Mouse (Mus musculus) liver, embryonic 13.5 days (tissue): ENCODE measurements around the gene Gdf15. TPM values are rescaled to one million over a fixed set of nuclear protein-coding genes. Genes with fewer than 3 reads are reported as not detected.
A peak's percentile ranks its signal among the peaks of the same experiment; 100 is the strongest.

Source experiments
- ATAC-seq: fragments of 200-750 bp; cut with Nextera tagmentation; 2 replicates; pipeline ENCODE4 v1.8.0; 2017; ENCODE audit warnings: low read depth, mild to moderate bottlenecking, moderate number of reproducible peaks, moderate library complexity
- DNase-seq: peaks from one replicate; pipeline ENCODE4 v3.0.0; 2022
- H3K27ac ChIP-seq: fragments of 300-500 bp; sonication (generic); 2 replicates; pipeline ENCODE4 v1.5.1; 2015; ENCODE audit warnings: moderate library complexity, mild to moderate bottlenecking, inconsistent platforms
- H3K27me3 ChIP-seq: fragments of 300-500 bp; sonication (generic); 2 replicates; pipeline ENCODE4 v1.6.1; 2015; ENCODE audit warnings: mild to moderate bottlenecking, inconsistent platforms
- H3K36me3 ChIP-seq: fragments of 300-500 bp; sonication (generic); 2 replicates; pipeline ENCODE4 v1.6.1; 2015; ENCODE audit warnings: mild to moderate bottlenecking, inconsistent platforms
- H3K4me1 ChIP-seq: fragments of 300-500 bp; sonication (generic); replicated peaks from 2 replicates; pipeline ENCODE4 v1.6.1; 2015; ENCODE audit warnings: inconsistent platforms
- H3K4me2 ChIP-seq: fragments of 300-500 bp; sonication (generic); 2 replicates; pipeline ENCODE4 v1.6.1; 2015; ENCODE audit warnings: inconsistent platforms, mild to moderate bottlenecking, moderate library complexity
- H3K4me3 ChIP-seq: fragments of 300-500 bp; sonication (generic); replicated peaks from 2 replicates; pipeline ENCODE4 v1.5.1; 2015; ENCODE audit warnings: mild to moderate bottlenecking, inconsistent platforms
- H3K9ac ChIP-seq: fragments of 300-500 bp; sonication (generic); 2 replicates; pipeline ENCODE4 v1.6.1; 2015; ENCODE audit warnings: mild to moderate bottlenecking, inconsistent platforms
- H3K9me3 ChIP-seq: fragments of 300-500 bp; sonication (generic); replicated peaks from 2 replicates; pipeline ENCODE4 v1.6.1; 2016; ENCODE audit warnings: inconsistent platforms
- WGBS: fragments of 180-500 bp; shearing (Covaris S2); methylation state at CpG from one replicate; pipeline ENCODE4 v1.1.7; 2015; ENCODE audit not compliant: insufficient replicate concordance; 5-methylcytosine and 5-hydroxymethylcytosine counted together
- polyA plus RNA-seq: library from polyadenylated mRNA; unstranded; fragments of >200 nt; fragmentation: Nextera tagmentation; extraction: Ambion mirVana; gene quantifications from 2 replicates; pipeline ENCODE4 v1.2.1, GENCODE M21; 2015

Gene Gdf15
- polyA plus RNA-seq, 1 experiment from 2014 or later: 3.9 TPM

GRCm38 (mm10) chr8:70629574-70630531 is 2.4 kb downstream of the Gdf15 start:
- peaks cover 10% of the 10 kb centered on the region for H3K27me3 ChIP-seq
- WGBS: under 1% methylated on average over 60 of the region's 60 CpGs
- ATAC-seq (peak; percentile 78), DNase-seq (peak; percentile 81)
- H3K36me3 ChIP-seq: no peaks in the 10 kb centered on the region
- peak overlapping the region; percentile 70 for H3K9ac ChIP-seq
- H3K27ac ChIP-seq: peak overlapping the region; percentile 85
- peaks cover 58% of the 10 kb centered on the region for H3K4me1 ChIP-seq
- H3K4me2 ChIP-seq: peak overlapping the region; percentile 89
- peak overlapping the region; percentile 65 for H3K4me3 ChIP-seq
- H3K9me3 ChIP-seq: no peaks in the 10 kb centered on the region

- DNase-seq: no peak
- Histone ChIP-seq H3K27ac (peak overlapping the region; percentile 85), H3K4me1 (peaks cover 58% of the 10 kb centered on the region), H3K4me2 (peak overlapping the region; percentile 89), H3K27me3 (peaks cover 10% of the 10 kb centered on the region), H3K4me3 (peak overlapping the region; percentile 65), H3K9ac (peak overlapping the region; percentile 70), H3K36me3 (no peaks in the 10 kb centered on the region), H3K9me3 (no peaks in the 10 kb centered on the region)
- no peak for ATAC-seq
- 61% methylated on average over 7 of the region's 7 CpGs for WGBS
These were observed 3.2 kb downstream of the Gdf15 start for GRCm38 (mm10) chr8:70628986-70629490.

DNA sequence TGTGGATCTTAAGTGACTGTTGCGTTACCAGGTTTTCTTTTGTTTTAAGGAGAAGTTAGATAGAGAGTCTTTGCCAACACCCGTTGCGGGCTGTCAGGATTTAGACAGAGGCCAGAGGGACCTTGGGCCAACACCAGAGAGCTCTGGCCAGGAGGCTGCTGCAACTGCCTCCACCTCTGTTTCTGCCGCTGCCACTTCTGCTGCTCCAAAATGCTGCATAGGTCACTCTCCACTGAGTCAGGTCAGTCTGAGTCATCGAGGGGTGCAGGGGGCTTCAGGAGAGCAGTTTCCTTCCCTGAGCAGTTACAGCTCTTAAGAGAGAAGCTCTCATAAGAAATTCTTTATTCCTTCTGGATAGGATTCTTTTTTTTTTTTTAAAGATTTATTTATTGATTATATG is 5.2 kb downstream of the Gdf15 start:
- DNase-seq (no peak), ATAC-seq (no peak)
- H3K4me2 ChIP-seq: no peak overlapping the region
- H3K9ac ChIP-seq: no peak overlapping the region
- H3K27ac ChIP-seq: no peak overlapping the region
- no peaks in the 10 kb centered on the region for H3K9me3 ChIP-seq
- H3K4me3 ChIP-seq: no peak overlapping the region
- H3K36me3 ChIP-seq: no peaks in the 10 kb centered on the region
- 72% methylated on average over 5 of the region's 5 CpGs for WGBS
- peaks cover 10% of the 10 kb centered on the region for H3K27me3 ChIP-seq
- peaks cover 63% of the 10 kb centered on the region for H3K4me1 ChIP-seq

- WGBS: 27% methylated on average over 5 of the region's 5 CpGs
- ATAC-seq: no peak
- peaks cover 68% of the 10 kb centered on the region for H3K4me1 ChIP-seq
These were observed 7.2 kb downstream of the Gdf15 start for GRCm38 (mm10) chr8:70625104-70625503.

GRCm38 (mm10) chr8:70622220-70622619 is 10.0 kb downstream of the Gdf15 start:
- Histone ChIP-seq H3K36me3 (no peaks in the 10 kb centered on the region), H3K9me3 (no peaks in the 10 kb centered on the region), H3K4me3 (no peak overlapping the region), H3K4me1 (peaks cover 85% of the 10 kb centered on the region), H3K27ac (peak overlapping the region; percentile 92), H3K4me2 (peak overlapping the region; percentile 49), H3K27me3 (no peaks in the 10 kb centered on the region), H3K9ac (peak overlapping the region; percentile 54)
- ATAC-seq (peak; percentile 77), DNase-seq (peak; percentile 79)
- 11% methylated on average over 3 of the region's 3 CpGs for WGBS

More at GRCm38 (mm10) chr8:70625104-70625503, 7.2 kb downstream of the Gdf15 start:
- Histone ChIP-seq H3K4me3 (no peak overlapping the region), H3K9me3 (no peaks in the 10 kb centered on the region), H3K36me3 (no peaks in the 10 kb centered on the region), H3K4me2 (no peak overlapping the region), H3K27ac (0 out of 2 replicates have a peak overlapping the region, but pooled peaks have one; percentile 92), H3K9ac (no peak overlapping the region), H3K27me3 (no peaks in the 10 kb centered on the region)
- DNase-seq: no peak

GRCm38 (mm10) chr8:70618888-70619334 is 13.3 kb downstream of the Gdf15 start:
- Histone ChIP-seq H3K4me2 (peak overlapping the region; percentile 59), H3K4me1 (peaks cover 99% of the 10 kb centered on the region), H3K27me3 (no peaks in the 10 kb centered on the region), H3K27ac (peak overlapping the region; percentile 92), H3K4me3 (peak overlapping the region; percentile 32), H3K9me3 (no peaks in the 10 kb centered on the region), H3K36me3 (no peaks in the 10 kb centered on the region), H3K9ac (peak overlapping the region; percentile 67)
- WGBS: 3% methylated on average over 9 of the region's 9 CpGs
- peak; percentile 93 for DNase-seq
- ATAC-seq: peak; percentile 82

GRCm38 (mm10) chr8:70617985-70618384 is 14.3 kb downstream of the Gdf15 start:
- peak overlapping the region; percentile 92 for H3K27ac ChIP-seq
- no peaks in the 10 kb centered on the region for H3K36me3 ChIP-seq
- ATAC-seq (0 out of 2 replicates have a peak, but pooled peaks have one; percentile 4), DNase-seq (no peak)
- H3K4me2 ChIP-seq: peak overlapping the region; percentile 59
- peak overlapping the region; percentile 67 for H3K9ac ChIP-seq
- H3K4me1 ChIP-seq: peaks cover 95% of the 10 kb centered on the region
- WGBS: 14% methylated on average over 11 of the region's 11 CpGs
- no peaks in the 10 kb centered on the region for H3K9me3 ChIP-seq
- H3K4me3 ChIP-seq: peak overlapping the region; percentile 18
- no peaks in the 10 kb centered on the region for H3K27me3 ChIP-seq

DNA sequence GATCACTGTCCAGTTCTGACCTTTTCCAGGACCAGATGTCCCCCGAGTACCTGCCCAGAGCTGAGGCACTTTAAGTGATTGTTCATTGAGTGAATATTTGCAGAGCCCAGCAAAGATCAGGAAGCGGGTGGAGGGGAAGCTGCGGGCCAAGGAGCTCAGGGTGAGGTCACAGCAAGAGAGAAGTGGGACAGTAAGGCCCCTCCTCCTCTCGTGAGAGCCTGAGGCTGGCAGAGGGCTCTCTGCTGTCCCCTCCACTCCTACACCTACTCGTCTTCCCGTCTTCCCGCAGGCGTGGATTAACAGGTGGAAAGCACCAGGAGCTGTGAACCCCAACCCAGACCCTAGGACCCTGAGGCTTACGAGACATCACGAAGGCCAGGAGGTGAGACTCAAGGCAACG is 15.6 kb downstream of the Gdf15 start:
- Histone ChIP-seq H3K4me2 (peak overlapping the region; percentile 10; the same call in 1 of the 2 replicates), H3K4me3 (peak overlapping the region; percentile 18; the same call in 1 of the 2 replicates), H3K27ac (peak overlapping the region; percentile 15), H3K27me3 (no peaks in the 10 kb centered on the region), H3K9me3 (no peaks in the 10 kb centered on the region), H3K9ac (0 out of 2 replicates have a peak overlapping the region, but pooled peaks have one; percentile 7), H3K4me1 (peaks cover 88% of the 10 kb centered on the region), H3K36me3 (no peaks in the 10 kb centered on the region)
- 32% methylated on average over 11 of the region's 11 CpGs for WGBS
- no peak for DNase-seq
- no peak for ATAC-seq

DNA sequence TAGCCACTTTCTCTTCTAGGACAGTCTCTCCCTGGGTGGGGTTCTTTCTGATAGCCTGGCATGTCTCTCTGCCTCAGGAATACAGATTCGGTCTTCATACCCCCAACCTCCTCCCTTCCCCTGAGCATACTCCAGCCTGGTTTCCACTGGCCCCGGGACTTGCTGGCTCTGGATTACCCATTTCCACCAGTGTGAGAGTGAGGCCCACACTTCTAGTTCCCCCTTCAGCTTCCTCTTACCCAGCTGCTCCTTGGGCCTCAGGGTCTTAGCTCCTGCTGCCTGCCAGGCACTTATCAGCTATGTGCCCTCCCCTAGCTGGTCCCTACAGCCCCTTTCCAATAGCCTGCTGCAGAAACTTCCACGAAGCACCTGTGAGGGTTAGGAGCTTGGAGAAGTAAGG is 16.4 kb downstream of the Gdf15 start, which contains the start of gene Lrrc25:
Gene Lrrc25, plus strand, starts transcription at position 262 of the 400 bp plus-strand sequence.
- Histone ChIP-seq H3K4me2 (peak within 1 kb of the TSS; percentile 10; the same call in 1 of the 2 replicates), H3K4me1 (peaks cover 88% of the 10 kb centered on the region), H3K9ac (peak within 1 kb of the TSS; percentile 16; the same call in 1 of the 2 replicates), H3K4me3 (peak within 1 kb of the TSS; percentile 18; the same call in 1 of the 2 replicates), H3K27me3 (no peaks in the 10 kb centered on the region), H3K36me3 (no peaks in the 10 kb centered on the region), H3K27ac (peak within 1 kb of the TSS; percentile 68), H3K9me3 (no peaks in the 10 kb centered on the region)
- ATAC-seq: no peak
- WGBS: 22% methylated on average over 3 of the region's 3 CpGs
- DNase-seq: no peak

GRCm38 (mm10) chr8:70615281-70615680 is 17.0 kb downstream of the Gdf15 start:
- peaks cover 87% of the 10 kb centered on the region for H3K4me1 ChIP-seq
- no peaks in the 10 kb centered on the region for H3K27me3 ChIP-seq
- no peak overlapping the region for H3K4me2 ChIP-seq
- no peaks in the 10 kb centered on the region for H3K9me3 ChIP-seq
- peak overlapping the region; percentile 68 for H3K27ac ChIP-seq
- ATAC-seq (no peak), DNase-seq (no peak)
- no peak overlapping the region for H3K4me3 ChIP-seq
- H3K9ac ChIP-seq: peak overlapping the region; percentile 16; the same call in 1 of the 2 replicates
- H3K36me3 ChIP-seq: no peaks in the 10 kb centered on the region
- 82% methylated on average over 8 of the region's 8 CpGs for WGBS

- Histone ChIP-seq H3K36me3 (no peaks in the 10 kb centered on the region), H3K4me3 (no peak overlapping the region), H3K4me1 (peaks cover 87% of the 10 kb centered on the region), H3K9ac (no peak overlapping the region), H3K27me3 (peaks cover under 1% of the 10 kb centered on the region; the same call in 1 of the 2 replicates), H3K27ac (peak overlapping the region; percentile 68), H3K9me3 (no peaks in the 10 kb centered on the region), H3K4me2 (no peak overlapping the region)
- 64% methylated on average over 5 of the region's 5 CpGs for WGBS
- DNase-seq (no peak), ATAC-seq (no peak)
These were observed 17.8 kb downstream of the Gdf15 start for GRCm38 (mm10) chr8:70614469-70614868.
